Comparison of ENCODE assay signal across 23 mouse cellular contexts in the genomic region with DNA sequence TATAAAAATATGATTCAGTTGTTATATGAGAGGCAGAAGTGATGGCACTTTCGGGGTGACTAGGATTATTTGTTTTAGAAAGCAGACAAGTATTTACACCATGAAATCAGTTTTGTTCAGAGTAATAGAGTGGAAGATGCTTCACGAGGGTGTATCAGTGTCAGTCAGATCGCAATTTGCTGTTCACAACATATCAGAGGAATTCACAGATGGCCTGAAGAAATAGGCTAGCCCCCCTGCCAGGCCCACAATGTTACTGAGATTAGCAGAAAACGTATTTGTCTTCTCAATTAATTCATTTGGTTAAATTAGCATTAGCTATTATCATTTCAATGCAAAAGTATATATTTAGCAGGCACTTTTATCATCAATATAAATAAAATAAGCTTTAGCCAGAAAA.
A peak's percentile ranks its signal among the peaks of the same experiment; 100 is the strongest.
DNase-seq lines count a peak whose midpoint lies in the region; ATAC-seq and TF ChIP-seq lines count a peak whose summit lies in the region.
"Had no signal": no experiment of that assay in that cellular context is flagged by ENCODE, and none has a peak within 500 bp of the region (broad histone marks: within the 10 kb centered on the region; RNA-seq: fewer than 3 reads in every experiment).

No protein-coding gene starts in this region.

- DNase-seq in cerebellum, adult 11 months = peak; percentile 73
- peak; percentile 92 for DNase-seq in cerebellum, adult 9-10 months
- no peak for DNase-seq in adrenal gland, adult (ENCODE audit: inconsistent age in 2 of 2, low spot score in 1 of 2)
- DNase-seq in right cerebral cortex, postnatal 14 days = no peak
- no peak for DNase-seq in lung, postnatal 0 days (ENCODE audit: low spot score)
- DNase-seq: adrenal gland, adult 8-10 months; embryo, embryonic 11 days; heart, postnatal 36 days; kidney, postnatal 36 days; liver; lung, postnatal 4 days; right cerebral cortex, postnatal 4 days; thymus, postnatal 14 days had no signal

- no peaks in the 10 kb centered on the region for H3K4me1 ChIP-seq in midbrain, embryonic 15.5 days
- H3K4me1 ChIP-seq in midbrain, embryonic 13.5 days (replicated peaks) = no peaks in the 10 kb centered on the region
- H3K4me1 ChIP-seq in lung, postnatal 0 days (ENCODE audit: insufficient read depth, low read depth, low read length) = no peaks in the 10 kb centered on the region
- H3K4me1 ChIP-seq: forebrain, embryonic 13.5 days; heart, embryonic 15.5 days; hindbrain, embryonic 15.5 days; intestine, embryonic 15.5 days; limb, embryonic 10.5 days; liver, embryonic 15.5 days; lung, embryonic 15.5 days had no signal

- H3K36me3 ChIP-seq in midbrain, embryonic 15.5 days (replicated peaks) = no peaks in the 10 kb centered on the region
- no peaks in the 10 kb centered on the region for H3K36me3 ChIP-seq in midbrain, embryonic 13.5 days
- H3K36me3 ChIP-seq in lung, postnatal 0 days (ENCODE audit: insufficient read depth, low read length) = no peaks in the 10 kb centered on the region
- H3K36me3 ChIP-seq: heart, embryonic 15.5 days; hindbrain, embryonic 15.5 days; intestine, embryonic 15.5 days; limb, embryonic 10.5 days; liver, embryonic 15.5 days; lung, embryonic 15.5 days had no signal

- H3K9me3 ChIP-seq in midbrain, embryonic 15.5 days = no peaks in the 10 kb centered on the region
- no peaks in the 10 kb centered on the region for H3K9me3 ChIP-seq in midbrain, embryonic 13.5 days
- H3K9me3 ChIP-seq in lung, postnatal 0 days (ENCODE audit: low read length) = no peaks in the 10 kb centered on the region
- H3K9me3 ChIP-seq: forebrain, embryonic 13.5 days; heart, embryonic 15.5 days; hindbrain, embryonic 15.5 days; intestine, embryonic 15.5 days; limb, embryonic 10.5 days; liver, embryonic 15.5 days; lung, embryonic 15.5 days had no signal

- 42% methylated on average over 4 of the region's 4 CpGs for WGBS in midbrain, embryonic 15.5 days
- 44% methylated on average over 4 of the region's 4 CpGs for WGBS in midbrain, embryonic 13.5 days
- 53% methylated on average over 4 of the region's 4 CpGs for WGBS in lung, postnatal 0 days

- H3K4me3 ChIP-seq in midbrain, embryonic 15.5 days = no peak overlapping the region
- H3K4me3 ChIP-seq in midbrain, embryonic 13.5 days (replicated peaks) = no peak overlapping the region
- H3K4me3 ChIP-seq in lung, postnatal 0 days (ENCODE audit: low read depth, low read length) = no peak overlapping the region
- H3K4me3 ChIP-seq: forebrain, embryonic 13.5 days; heart, embryonic 15.5 days; hindbrain, embryonic 15.5 days; intestine, embryonic 15.5 days; left cerebral cortex, adult 2 months; limb, embryonic 10.5 days; liver, embryonic 15.5 days; lung, embryonic 15.5 days had no signal

- no peaks in the 10 kb centered on the region for H3K27me3 ChIP-seq in midbrain, embryonic 15.5 days (replicated peaks)
- no peaks in the 10 kb centered on the region for H3K27me3 ChIP-seq in midbrain, embryonic 13.5 days
- H3K27me3 ChIP-seq in lung, postnatal 0 days (replicated peaks; ENCODE audit: insufficient read depth, low read length) = no peaks in the 10 kb centered on the region
- H3K27me3 ChIP-seq: forebrain, embryonic 13.5 days; heart, embryonic 15.5 days; hindbrain, embryonic 15.5 days; intestine, embryonic 15.5 days; liver, embryonic 15.5 days; lung, embryonic 15.5 days had no signal

- TF ChIP-seq CTCF in lung, postnatal 0 days (IDR thresholded peaks at IDR 0.05) = no peak

- H3K9ac ChIP-seq in midbrain, embryonic 15.5 days = no peak overlapping the region
- no peak overlapping the region for H3K9ac ChIP-seq in midbrain, embryonic 13.5 days (replicated peaks)
- H3K9ac ChIP-seq in lung, postnatal 0 days (replicated peaks; ENCODE audit: low read depth) = no peak overlapping the region
- H3K9ac ChIP-seq: forebrain, embryonic 13.5 days; heart, embryonic 15.5 days; hindbrain, embryonic 15.5 days; intestine, embryonic 15.5 days; liver, embryonic 15.5 days; lung, embryonic 15.5 days had no signal

- H3K4me2 ChIP-seq in midbrain, embryonic 15.5 days = no peak overlapping the region
- H3K4me2 ChIP-seq in midbrain, embryonic 13.5 days (replicated peaks) = no peak overlapping the region
- H3K4me2 ChIP-seq in lung, postnatal 0 days (replicated peaks; ENCODE audit: low read depth, low read length) = no peak overlapping the region
- H3K4me2 ChIP-seq: forebrain, embryonic 13.5 days; heart, embryonic 15.5 days; hindbrain, embryonic 15.5 days; intestine, embryonic 15.5 days; liver, embryonic 15.5 days; lung, embryonic 15.5 days had no signal

- TF ChIP-seq EP300 in lung, postnatal 0 days (IDR thresholded peaks at IDR 0.05) = no peak

- ATAC-seq in midbrain, embryonic 15.5 days (replicated peaks) = 0 out of 2 replicates have a peak, but pooled peaks have one; percentile 54
- ATAC-seq in midbrain, embryonic 13.5 days = no peak
- no peak for ATAC-seq in lung, postnatal 0 days
- ATAC-seq: forebrain, embryonic 13.5 days; intestine, embryonic 15.5 days had no signal

- no peak overlapping the region for H3K27ac ChIP-seq in midbrain, embryonic 15.5 days
- no peak overlapping the region for H3K27ac ChIP-seq in midbrain, embryonic 13.5 days
- H3K27ac ChIP-seq in lung, postnatal 0 days (ENCODE audit: low read length) = no peak overlapping the region
- H3K27ac ChIP-seq: forebrain, embryonic 13.5 days; heart, embryonic 15.5 days; hindbrain, embryonic 15.5 days; intestine, embryonic 15.5 days; left cerebral cortex, adult 2 months; limb, embryonic 10.5 days; liver, embryonic 15.5 days; lung, embryonic 15.5 days had no signal

Comparison
In these comparisons a context has a peak if more than half of its experiments do, and no peak if none do; other contexts are left out.
1. DNase-seq: peak in cerebellum, adult 11 months (single experiment) and cerebellum, adult 9-10 months (single experiment); none in adrenal gland, adult (0 of 2), right cerebral cortex, postnatal 14 days (single experiment) and lung, postnatal 0 days (single experiment).